Mouse (Mus musculus): Measurements from ENCODE around the gene Kcnip1.

Kcnip1 gene

GRCm38 (mm10) chr11:33944786-33945328 lies 48.1 kb downstream of the Kcnip1 start:
- in situ Hi-C loops (cut with MboI; ENCODE audit: unreplicated experiment in 2 of 2), result no loop called here

- in situ Hi-C loops (cut with MboI; ENCODE audit: unreplicated experiment in 2 of 2), result no loop called here
Observed at GRCm38 (mm10) chr11:33944067-33944785, 48.7 kb downstream of the Kcnip1 start.

- in situ Hi-C loops (cut with MboI; ENCODE audit: unreplicated experiment in 2 of 2), result no loop called here
Observed at GRCm38 (mm10) chr11:33943565-33943964, 49.4 kb downstream of the Kcnip1 start.

GRCm38 (mm10) chr11:33939456-33940113 lies 53.4 kb downstream of the Kcnip1 start:
- in situ Hi-C loops (cut with MboI; ENCODE audit: unreplicated experiment in 2 of 2), result no loop called here

GRCm38 (mm10) chr11:33938561-33939274 lies 54.2 kb downstream of the Kcnip1 start:
- in situ Hi-C loops (cut with MboI; ENCODE audit: unreplicated experiment in 2 of 2), result no loop called here

GRCm38 (mm10) chr11:33937641-33938040 lies 55.3 kb downstream of the Kcnip1 start:
- in situ Hi-C loops (cut with MboI; ENCODE audit: unreplicated experiment in 2 of 2), result no loop called here

GRCm38 (mm10) chr11:33934286-33934685 lies 58.7 kb downstream of the Kcnip1 start:
- in situ Hi-C loops (cut with MboI; ENCODE audit: unreplicated experiment in 2 of 2), result no loop called here

GRCm38 (mm10) chr11:33932386-33933111 lies 60.4 kb downstream of the Kcnip1 start:
- in situ Hi-C loops (cut with MboI; ENCODE audit: unreplicated experiment in 2 of 2), result no loop called here

- in situ Hi-C loops (cut with MboI; ENCODE audit: unreplicated experiment in 2 of 2), result no loop called here
Observed at GRCm38 (mm10) chr11:33931836-33932385, 61.0 kb downstream of the Kcnip1 start.

- in situ Hi-C loops (cut with MboI; ENCODE audit: unreplicated experiment in 2 of 2), result no loop called here
Observed at GRCm38 (mm10) chr11:33929412-33929811, 63.5 kb downstream of the Kcnip1 start.

- in situ Hi-C loops (cut with MboI; ENCODE audit: unreplicated experiment in 2 of 2), result no loop called here
Observed at GRCm38 (mm10) chr11:33928658-33929057, 64.3 kb downstream of the Kcnip1 start.

GRCm38 (mm10) chr11:33927836-33928235 lies 65.1 kb downstream of the Kcnip1 start:
- in situ Hi-C loops (cut with MboI; ENCODE audit: unreplicated experiment in 2 of 2), result no loop called here

GRCm38 (mm10) chr11:33927321-33927720 lies 65.6 kb downstream of the Kcnip1 start:
- in situ Hi-C loops (cut with MboI; ENCODE audit: unreplicated experiment in 2 of 2), result no loop called here

GRCm38 (mm10) chr11:33926551-33926950 lies 66.4 kb downstream of the Kcnip1 start:
- in situ Hi-C loops (cut with MboI; ENCODE audit: unreplicated experiment in 2 of 2), result no loop called here

- in situ Hi-C loops (cut with MboI; ENCODE audit: unreplicated experiment in 2 of 2), result no loop called here
Observed at GRCm38 (mm10) chr11:33925778-33926177, 67.2 kb downstream of the Kcnip1 start.

GRCm38 (mm10) chr11:33923031-33923430 lies 69.9 kb downstream of the Kcnip1 start:
- in situ Hi-C loops (cut with MboI; ENCODE audit: unreplicated experiment in 2 of 2), result no loop called here

GRCm38 (mm10) chr11:33921451-33921850 lies 71.5 kb downstream of the Kcnip1 start:
- in situ Hi-C loops (cut with MboI; ENCODE audit: unreplicated experiment in 2 of 2), result no loop called here

GRCm38 (mm10) chr11:33919826-33920225 lies 73.1 kb downstream of the Kcnip1 start:
- in situ Hi-C loops (cut with MboI; ENCODE audit: unreplicated experiment in 2 of 2), result loop anchor here in 1 of 2 experiments (10.0 kb wide), 1 partner anchor 745 kb away; no protein-coding TSS in a partner anchor

- in situ Hi-C loops (cut with MboI; ENCODE audit: unreplicated experiment in 2 of 2), result loop anchor here in 1 of 2 experiments (10.0 kb wide), 1 partner anchor 744 kb away; no protein-coding TSS in a partner anchor
Observed at GRCm38 (mm10) chr11:33918424-33918823, 74.5 kb downstream of the Kcnip1 start.

GRCm38 (mm10) chr11:33917574-33917973 lies 75.4 kb downstream of the Kcnip1 start:
- in situ Hi-C loops (cut with MboI; ENCODE audit: unreplicated experiment in 2 of 2), result loop anchor here in 1 of 2 experiments (10.0 kb wide), 1 partner anchor 743 kb away; no protein-coding TSS in a partner anchor

Measured in v-Abl transformed pro-B cells (cell line).